Mouse (Mus musculus) gastrocnemius, postnatal 25 days (tissue): ENCODE measurements around the gene Cyp4f39. TPM values are rescaled to one million over a fixed set of nuclear protein-coding genes. Genes with fewer than 3 reads are reported as not detected.

Experiments used
- DNase-seq: peaks from one replicate; pipeline ENCODE4 v3.0.0; 2022
- long read RNA-seq, 2 experiments: library from polyadenylated mRNA; stranded (forward); transcript quantifications; one replicate each; pipeline ENCODE4 v2.0.0; 2021
- total RNA-seq, 2 experiments: library from RNA; stranded (reverse); gene quantifications; 1 replicate in 1 of 2; 2 replicates in 1 of 2; pipeline ENCODE4 v1.2.3; 2021

Gene Cyp4f39
- 10 to 100 TPM in 1 of 2 experiments, under 1 TPM in 1; 0.26 to 22.0 TPM for total RNA-seq
- long read RNA-seq, experiment 1 = 0 reads
- long read RNA-seq, experiment 2, partial matches to known transcripts = 0 of 1 reads
- long read RNA-seq, experiment 2, other reads (novel, unspliced or antisense) = 0 of 1 reads

GRCm38 (mm10) chr17:32452482-32452881 lies at the start of gene Cyp4f39:
TSS of gene Cyp4f39 (plus strand) at chr17:32452723.
- DNase-seq = no peak

GRCm38 (mm10) chr17:32402779-32403157 lies 49.8 kb upstream of the Cyp4f39 start:
- DNase-seq = no peak

GRCm38 (mm10) chr17:32403417-32403816 lies 49.1 kb upstream of the Cyp4f39 start, which contains the start of gene Rasal3:
TSS of gene Rasal3 (minus strand) at chr17:32403583.
- no peak for DNase-seq

- no peak for DNase-seq
Measured at GRCm38 (mm10) chr17:32411898-32412297, 40.6 kb upstream of the Cyp4f39 start.

GRCm38 (mm10) chr17:32415417-32416020 lies 37.0 kb upstream of the Cyp4f39 start:
- no peak for DNase-seq

DNA sequence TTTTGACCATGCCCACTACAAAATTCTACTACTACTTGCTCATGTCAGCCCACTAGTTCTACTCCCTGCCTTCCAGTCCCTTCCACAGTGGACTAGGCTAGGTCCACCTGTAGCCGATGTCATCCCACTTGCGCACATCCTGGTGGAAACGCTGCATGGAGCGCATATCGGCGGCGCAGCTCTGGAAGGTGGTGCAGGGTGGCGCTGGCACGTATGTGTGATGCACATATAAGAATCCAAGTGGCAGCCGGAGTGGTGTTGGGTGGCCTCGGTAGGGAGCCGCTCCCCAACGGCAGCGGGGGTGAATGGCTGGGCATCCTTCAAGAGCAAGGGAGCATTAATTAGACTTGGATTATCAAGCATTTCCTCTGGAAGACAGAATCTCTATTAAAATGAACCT lies 35.8 kb upstream of the Cyp4f39 start:
- no peak for DNase-seq

- DNase-seq = no peak
Measured at GRCm38 (mm10) chr17:32419989-32420388, 32.5 kb upstream of the Cyp4f39 start.

GRCm38 (mm10) chr17:32420781-32421180 lies 31.7 kb upstream of the Cyp4f39 start:
- DNase-seq = no peak

GRCm38 (mm10) chr17:32424034-32424433 lies 28.5 kb upstream of the Cyp4f39 start, which contains the start of gene Pglyrp2:
TSS of gene Pglyrp2 (minus strand) at chr17:32424167.
- DNase-seq = no peak

- no peak for DNase-seq
Measured at GRCm38 (mm10) chr17:32426610-32427009, 25.9 kb upstream of the Cyp4f39 start.

DNA sequence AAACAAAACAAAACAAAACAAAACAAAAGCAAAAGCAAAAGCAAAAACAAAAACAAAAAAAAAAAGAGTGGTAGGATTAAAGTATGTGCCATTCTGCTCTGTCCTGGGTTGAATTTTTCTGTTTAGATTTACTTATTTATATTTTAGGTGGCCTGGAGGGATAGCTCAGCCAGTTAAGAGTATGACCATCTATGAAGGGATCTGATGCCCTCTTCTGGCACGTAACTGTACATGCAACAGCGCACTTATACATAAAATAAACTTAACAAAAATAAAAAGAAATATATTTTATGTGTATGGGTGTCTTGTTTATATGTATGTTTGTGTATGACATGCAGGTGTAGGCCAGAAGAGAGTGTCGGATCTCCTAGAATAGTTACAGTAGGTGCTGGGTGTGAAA lies 20.6 kb upstream of the Cyp4f39 start:
- no peak for DNase-seq

DNA sequence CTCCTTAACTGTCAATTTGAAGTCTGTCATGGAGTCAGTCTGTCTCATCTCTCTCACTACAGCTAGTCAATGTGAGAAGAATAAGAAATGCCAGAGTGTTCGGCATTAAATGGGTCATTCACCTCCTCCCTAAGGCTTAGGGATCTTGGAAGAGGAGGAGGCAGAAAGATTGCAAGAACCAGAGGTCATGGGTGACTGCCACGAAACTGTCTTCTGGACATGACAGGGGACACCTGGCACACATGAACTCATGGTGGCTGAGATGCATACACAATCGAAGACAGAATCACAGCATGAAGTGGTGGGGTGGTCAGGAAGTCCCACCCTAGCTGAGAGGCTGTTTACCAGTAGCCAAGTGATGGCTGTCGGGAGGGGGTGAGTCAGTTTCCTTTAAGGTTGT lies 18.2 kb upstream of the Cyp4f39 start:
- no peak for DNase-seq

- DNase-seq = no peak
Measured at GRCm38 (mm10) chr17:32435151-32435550, 17.4 kb upstream of the Cyp4f39 start.

GRCm38 (mm10) chr17:32437106-32437505 lies 15.4 kb upstream of the Cyp4f39 start:
- no peak for DNase-seq

- DNase-seq = no peak
Measured at GRCm38 (mm10) chr17:32443245-32443644, 9.3 kb upstream of the Cyp4f39 start.

DNA sequence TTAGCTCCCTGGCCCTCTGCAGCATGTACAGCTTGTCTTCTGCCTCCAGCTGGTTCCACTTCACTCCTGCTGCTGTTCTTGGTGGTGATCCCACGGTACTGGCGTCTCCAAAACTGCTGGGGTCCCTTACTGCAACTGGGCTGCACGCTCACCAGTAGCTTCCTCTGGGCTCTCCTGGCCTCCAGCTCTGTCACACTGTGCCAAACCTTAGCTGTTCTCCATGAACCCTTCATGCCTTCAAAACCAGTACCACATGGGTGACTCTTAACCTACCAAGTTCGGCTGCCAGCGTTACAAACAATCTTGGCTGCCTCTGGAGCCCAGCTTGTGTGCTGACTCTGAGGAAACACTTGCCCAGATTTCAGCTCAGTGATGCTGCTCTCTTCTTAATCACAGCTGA lies 7.5 kb upstream of the Cyp4f39 start:
- DNase-seq = peak; percentile 66

- DNase-seq = no peak
Measured at GRCm38 (mm10) chr17:32447195-32447594, 5.3 kb upstream of the Cyp4f39 start.

- no peak for DNase-seq
Measured at GRCm38 (mm10) chr17:32449042-32449441, 3.5 kb upstream of the Cyp4f39 start.

- no peak for DNase-seq
Measured at GRCm38 (mm10) chr17:32450844-32451537, 1.5 kb upstream of the Cyp4f39 start.

- DNase-seq = no peak
Measured at GRCm38 (mm10) chr17:32454188-32454587, 1.7 kb downstream of the Cyp4f39 start.

- DNase-seq = no peak
Measured at GRCm38 (mm10) chr17:32454997-32455396, 2.5 kb downstream of the Cyp4f39 start.

DNA sequence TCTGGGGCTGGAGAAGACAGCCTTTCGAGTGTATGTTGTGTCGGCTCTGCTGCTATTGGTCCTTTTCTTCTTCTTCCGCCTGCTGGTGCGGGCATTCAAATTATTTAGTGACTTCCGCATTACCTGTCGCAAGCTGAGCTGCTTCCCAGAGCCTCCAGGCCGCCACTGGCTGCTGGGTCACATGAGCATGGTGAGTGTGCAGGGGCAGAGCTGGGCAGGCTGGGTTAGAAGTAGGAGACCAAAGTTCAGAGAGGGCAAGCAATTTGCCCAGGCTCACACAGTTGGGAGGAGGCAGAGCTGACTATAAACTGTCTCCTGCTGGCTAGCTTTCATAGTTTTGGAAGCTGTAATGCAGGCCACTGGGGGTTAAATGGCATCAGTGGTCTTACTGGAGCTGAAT lies 16.0 kb downstream of the Cyp4f39 start:
- DNase-seq = no peak

GRCm38 (mm10) chr17:32470795-32471194 lies 18.3 kb downstream of the Cyp4f39 start:
- no peak for DNase-seq

DNA sequence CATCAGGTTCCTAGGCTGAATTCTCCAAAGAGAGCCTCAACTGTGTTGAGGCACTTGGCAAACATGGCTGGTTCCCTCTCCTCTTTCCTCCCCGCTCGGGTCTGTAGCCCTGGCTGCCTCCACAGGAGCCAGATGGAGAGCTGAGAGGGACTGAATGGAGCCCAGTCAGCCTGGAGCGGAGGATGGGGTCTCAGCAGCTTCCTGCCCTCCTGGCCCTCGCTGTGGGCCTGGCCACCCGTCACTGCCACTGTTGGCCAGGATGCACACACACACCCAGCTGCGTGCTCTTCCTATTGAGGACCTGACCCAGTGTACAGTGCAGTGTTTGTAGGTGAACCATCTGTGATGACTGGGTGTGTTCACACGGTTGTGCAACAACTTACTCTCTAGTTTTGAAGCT lies 19.7 kb downstream of the Cyp4f39 start:
- no peak for DNase-seq
